Mouse (Mus musculus) cortical plate, adult 2 months (tissue): ENCODE results near the gene Hoxd13. TPM values are rescaled to one million over a fixed set of nuclear protein-coding genes. Genes with fewer than 3 reads are reported as not detected.

Source experiments
- H3K27ac ChIP-seq: fragments of 200-500 bp; 2 replicates; pipeline ENCODE4 v1.5.1; 2012; ENCODE audit warnings: low read length, control low read depth, inconsistent platforms; ENCODE audit not compliant: insufficient read depth
- H3K4me1 ChIP-seq: fragments of 200-500 bp; 2 replicates; pipeline ENCODE4 v1.6.1; 2011; ENCODE audit warnings: low read length; ENCODE audit not compliant: control insufficient read depth, insufficient read depth
- H3K4me3 ChIP-seq: fragments of 200-500 bp; 2 replicates; pipeline ENCODE4 v1.5.1; 2011; ENCODE audit warnings: mild to moderate bottlenecking, low read length, control low read depth; ENCODE audit not compliant: insufficient read depth
- CTCF ChIP-seq: fragments of 200-500 bp; IDR thresholded peaks from 2 replicates; pipeline ENCODE4 v1.5.1; 2011; ENCODE audit warnings: mild to moderate bottlenecking, control low read depth, low read length; ENCODE audit not compliant: insufficient read depth; ENCODE audit errors: extremely low read depth
- POLR2A ChIP-seq: fragments of 200-500 bp; IDR thresholded peaks from 2 replicates; pipeline ENCODE4 v1.6.1; 2011; ENCODE audit warnings: mild to moderate bottlenecking, low read length, control low read depth; ENCODE audit not compliant: insufficient read depth; ENCODE audit errors: extremely low read depth
- polyA plus RNA-seq: library from polyadenylated mRNA; depleted of rRNA; stranded (reverse); fragments of >200 nt; gene quantifications from 2 replicates; pipeline ENCODE4 v1.2.3, GENCODE M21; 2012; rRNA removed

Hoxd13 gene
- polyA plus RNA-seq, 1 experiment = not detected

- H3K4me1 ChIP-seq = no peaks in the 10 kb centered on the region
- no peak overlapping the region for H3K27ac ChIP-seq
- TF ChIP-seq CTCF (peak; percentile 75), POLR2A (no peak)
- H3K4me3 ChIP-seq = no peak overlapping the region
These were observed 47.6 kb downstream of the Hoxd13 start for GRCm38 (mm10) chr2:74715504-74716241.

GRCm38 (mm10) chr2:74720384-74720783 is 52.3 kb downstream of the Hoxd13 start:
- Histone ChIP-seq H3K4me1 (no peaks in the 10 kb centered on the region), H3K4me3 (no peak overlapping the region), H3K27ac (no peak overlapping the region)
- TF ChIP-seq POLR2A (no peak), CTCF (no peak)

- no peaks in the 10 kb centered on the region for H3K4me1 ChIP-seq
- no peak overlapping the region for H3K27ac ChIP-seq
- H3K4me3 ChIP-seq = no peak overlapping the region
- no peak for TF ChIP-seq CTCF
- no peak for TF ChIP-seq POLR2A
These were observed 52.9 kb downstream of the Hoxd13 start for GRCm38 (mm10) chr2:74720955-74721491.

Other genes starting within 250 kb of the Hoxd13 start
- gene Lnpk, start 88.9 kb upstream of the Hoxd13 start, polyA plus RNA-seq = 31.3 and 32.3 TPM in 2 replicates
- not detected in 2 replicates for gene Evx2, start 8.8 kb upstream of the Hoxd13 start, polyA plus RNA-seq
- gene Hoxd12, start 6.7 kb downstream of the Hoxd13 start, polyA plus RNA-seq = not detected in 2 replicates
- not detected in 2 replicates for gene Hoxd11, start 11.2 kb downstream of the Hoxd13 start, polyA plus RNA-seq
- gene Hoxd10, start 23.6 kb downstream of the Hoxd13 start, polyA plus RNA-seq = not detected in 2 replicates
- gene Hoxd9, start 29.4 kb downstream of the Hoxd13 start, polyA plus RNA-seq = not detected in 2 replicates
- gene Hoxd8, start 36.3 kb downstream of the Hoxd13 start, polyA plus RNA-seq = not detected in 2 replicates
- gene Hoxd3, start 43.6 kb downstream of the Hoxd13 start, polyA plus RNA-seq = not detected in 2 replicates
- not detected in 2 replicates for gene Hoxd4, start 43.6 kb downstream of the Hoxd13 start, polyA plus RNA-seq
- not detected in 2 replicates for gene Gm28230, start 58.4 kb downstream of the Hoxd13 start, polyA plus RNA-seq
- gene Hoxd1, start 94.7 kb downstream of the Hoxd13 start, polyA plus RNA-seq = 0.06 and 0.08 TPM in 2 replicates
- 42.1 and 44.2 TPM in 2 replicates for gene Mtx2, start 157.5 kb downstream of the Hoxd13 start, polyA plus RNA-seq